ENCODE assay signal across 23 mouse cellular contexts in genomic region chr11:75262181-75262580, GRCm38 (mm10).
DNase-seq lines count a peak whose midpoint lies in the region; ATAC-seq lines count a peak whose summit lies in the region.
"Had no signal": no experiment of that assay in that cellular context is flagged by ENCODE, and none has a peak within 500 bp of the region (broad histone marks: within the 10 kb centered on the region; RNA-seq: fewer than 3 reads in every experiment).

No protein-coding gene starts in this region.

- H3K27me3 ChIP-seq in heart, embryonic 13.5 days (replicated peaks) = no peaks in the 10 kb centered on the region
- peaks cover 7% of the 10 kb centered on the region; the same call in 1 of the 2 replicates for H3K27me3 ChIP-seq in kidney, embryonic 15.5 days
- H3K27me3 ChIP-seq in kidney, embryonic 16.5 days (ENCODE audit: insufficient read depth, low read length) = no peaks in the 10 kb centered on the region
- 0 out of 2 replicates have a peak, but pooled peaks cover 8% of the 10 kb centered on the region for H3K27me3 ChIP-seq in embryonic facial prominence, embryonic 13.5 days
- H3K27me3 ChIP-seq: midbrain, embryonic 12.5 days; stomach, embryonic 15.5 days had no signal

- H3K36me3 ChIP-seq in heart, embryonic 13.5 days = peaks cover 7% of the 10 kb centered on the region; the same call in 1 of the 2 replicates
- H3K36me3 ChIP-seq in kidney, embryonic 15.5 days = no peaks in the 10 kb centered on the region
- H3K36me3 ChIP-seq in kidney, embryonic 16.5 days (ENCODE audit: insufficient read depth, low read length) = no peaks in the 10 kb centered on the region
- H3K36me3 ChIP-seq in embryonic facial prominence, embryonic 13.5 days = no peaks in the 10 kb centered on the region
- H3K36me3 ChIP-seq: forebrain, embryonic 10.5 days; G1E; midbrain, embryonic 12.5 days; stomach, embryonic 15.5 days had no signal

- H3K4me3 ChIP-seq in heart, embryonic 13.5 days = no peak overlapping the region
- H3K4me3 ChIP-seq in kidney, embryonic 15.5 days (replicated peaks) = no peak overlapping the region
- H3K4me3 ChIP-seq in kidney, embryonic 16.5 days (ENCODE audit: low read length) = no peak overlapping the region
- no peak overlapping the region for H3K4me3 ChIP-seq in embryonic facial prominence, embryonic 13.5 days
- H3K4me3 ChIP-seq: forebrain, embryonic 10.5 days; heart, adult 2 months; midbrain, embryonic 12.5 days; myocyte; stomach, embryonic 15.5 days had no signal

- peak overlapping the region; percentile 45; the same call in 1 of the 2 replicates for H3K27ac ChIP-seq in heart, embryonic 13.5 days (replicated peaks)
- 0 out of 2 replicates have a peak overlapping the region, but pooled peaks have one; percentile 65 for H3K27ac ChIP-seq in kidney, embryonic 15.5 days
- H3K27ac ChIP-seq in kidney, embryonic 16.5 days (ENCODE audit: low read length) = no peak overlapping the region
- no peak overlapping the region for H3K27ac ChIP-seq in embryonic facial prominence, embryonic 13.5 days
- H3K27ac ChIP-seq: heart, adult 2 months had no signal

- DNase-seq in adrenal gland, postnatal 10 days = peak; percentile 46
- DNase-seq in adrenal gland, adult 18-20 months (ENCODE audit: low spot score in 2 of 2) = no peak
- DNase-seq in heart, adult 11 months = no peak
- no peak for DNase-seq in frontal cortex, postnatal 10 days (ENCODE audit: low spot score in 2 of 2)
- DNase-seq: cerebellum, postnatal 14 days; gastrocnemius, postnatal 14 days; heart, adult 2 months; heart, postnatal 14 days; layer of hippocampus, postnatal 36 days; liver; right cerebral cortex, postnatal 25 days; thymus, adult 2 months had no signal

- H3K9ac ChIP-seq in heart, embryonic 13.5 days = no peak overlapping the region; the same call in 1 of the 2 replicates
- no peak overlapping the region for H3K9ac ChIP-seq in kidney, embryonic 15.5 days
- H3K9ac ChIP-seq in kidney, embryonic 16.5 days (replicated peaks; ENCODE audit: low read length) = no peak overlapping the region
- H3K9ac ChIP-seq in embryonic facial prominence, embryonic 13.5 days = 0 out of 2 replicates have a peak overlapping the region, but pooled peaks have one; percentile 36
- H3K9ac ChIP-seq: midbrain, embryonic 12.5 days had no signal

- peaks cover 71% of the 10 kb centered on the region for H3K4me1 ChIP-seq in heart, embryonic 13.5 days
- peaks cover 60% of the 10 kb centered on the region for H3K4me1 ChIP-seq in kidney, embryonic 15.5 days
- H3K4me1 ChIP-seq in kidney, embryonic 16.5 days (ENCODE audit: insufficient read depth, low read length) = peaks cover 37% of the 10 kb centered on the region
- H3K4me1 ChIP-seq in embryonic facial prominence, embryonic 13.5 days = peaks cover 34% of the 10 kb centered on the region

- 74% methylated on average over 3 of the region's 3 CpGs for WGBS in heart, embryonic 13.5 days
- 75% methylated on average over 3 of the region's 3 CpGs for WGBS in kidney, embryonic 15.5 days
- 83% methylated on average over 3 of the region's 3 CpGs for WGBS in kidney, embryonic 16.5 days
- 77% methylated on average over 3 of the region's 3 CpGs for WGBS in embryonic facial prominence, embryonic 13.5 days

- no peaks in the 10 kb centered on the region for H3K9me3 ChIP-seq in heart, embryonic 13.5 days
- H3K9me3 ChIP-seq in kidney, embryonic 15.5 days (replicated peaks) = no peaks in the 10 kb centered on the region
- no peaks in the 10 kb centered on the region for H3K9me3 ChIP-seq in kidney, embryonic 16.5 days (ENCODE audit: low read length)
- H3K9me3 ChIP-seq in embryonic facial prominence, embryonic 13.5 days = no peaks in the 10 kb centered on the region
- H3K9me3 ChIP-seq: forebrain, embryonic 10.5 days; G1E; midbrain, embryonic 12.5 days; stomach, embryonic 15.5 days had no signal

- no peak overlapping the region for H3K4me2 ChIP-seq in heart, embryonic 13.5 days
- no peak overlapping the region for H3K4me2 ChIP-seq in kidney, embryonic 15.5 days
- H3K4me2 ChIP-seq in kidney, embryonic 16.5 days (replicated peaks; ENCODE audit: low read depth, low read length) = no peak overlapping the region
- no peak overlapping the region for H3K4me2 ChIP-seq in embryonic facial prominence, embryonic 13.5 days
- H3K4me2 ChIP-seq: midbrain, embryonic 12.5 days; stomach, embryonic 15.5 days had no signal

- ATAC-seq in heart, embryonic 13.5 days (ENCODE audit: extremely low read depth, insufficient number of reproducible peaks, low FRiP score, low TSS enrichment) = no peak
- no peak for ATAC-seq in kidney, embryonic 15.5 days (replicated peaks; ENCODE audit: low FRiP score)
- ATAC-seq in kidney, embryonic 16.5 days (ENCODE audit: low FRiP score, low TSS enrichment) = no peak
- no peak for ATAC-seq in embryonic facial prominence, embryonic 13.5 days (ENCODE audit: insufficient number of reproducible peaks, insufficient read depth, low FRiP score, low TSS enrichment, low read depth)
- ATAC-seq: activated CD4-positive, CD25-positive, alpha-beta regulatory T cell, adult 4 months; lung, postnatal 0 days had no signal

Comparison
In these comparisons a context has a peak if more than half of its experiments do, and no peak if none do; other contexts are left out.
1. H3K27ac ChIP-seq: peak in heart, embryonic 13.5 days (single experiment) and kidney, embryonic 15.5 days (single experiment); none in kidney, embryonic 16.5 days (single experiment) and embryonic facial prominence, embryonic 13.5 days (single experiment).